Mouse (Mus musculus): ENCODE measurements at regions not wholly inside any gene's neighbourhood (a gene's known extent, or its start where the extent isn't known, plus 50 kb on each side); places are given as distances from the start of the nearest gene placed in this dataset.
A peak's percentile ranks its signal among the peaks of the same experiment; 100 is the strongest.

GRCm38 (mm10) chr14:58637405-58638336 lies 505.0 kb downstream of the 1700129C05Rik start:
- WGBS = 62% methylated on average over 13 of the region's 13 CpGs
- H3K27me3 ChIP-seq (ENCODE audit: control insufficient read depth, insufficient read depth, low read length) = no peaks in the 10 kb centered on the region
- no peak for TF ChIP-seq CTCF (IDR thresholded peaks at IDR 0.05; ENCODE audit: borderline replicate concordance, insufficient read depth, low read depth, low read length)
- TF ChIP-seq POLR2A (IDR thresholded peaks at IDR 0.05; ENCODE audit: borderline replicate concordance, insufficient read depth, low read length) = no peak
- no peaks in the 10 kb centered on the region for H3K4me1 ChIP-seq (ENCODE audit: control insufficient read depth, insufficient read depth, low read length)
- no peak overlapping the region for H3K27ac ChIP-seq (ENCODE audit: insufficient read depth, low read length)
- no peak for DNase-seq
- H3K4me3 ChIP-seq (replicated peaks; ENCODE audit: insufficient read depth, low read depth, low read length) = no peak overlapping the region

- H3K4me1 ChIP-seq (ENCODE audit: control insufficient read depth, insufficient read depth, low read length) = no peaks in the 10 kb centered on the region
- H3K27ac ChIP-seq (ENCODE audit: insufficient read depth, low read length) = no peak overlapping the region
- WGBS = 28% methylated on average over 9 of the region's 9 CpGs
- TF ChIP-seq POLR2A (IDR thresholded peaks at IDR 0.05; ENCODE audit: borderline replicate concordance, insufficient read depth, low read length) = no peak
- no peak for TF ChIP-seq CTCF (IDR thresholded peaks at IDR 0.05; ENCODE audit: borderline replicate concordance, insufficient read depth, low read depth, low read length)
- no peak overlapping the region for H3K4me3 ChIP-seq (replicated peaks; ENCODE audit: insufficient read depth, low read depth, low read length)
- H3K27me3 ChIP-seq (ENCODE audit: control insufficient read depth, insufficient read depth, low read length) = no peaks in the 10 kb centered on the region
- DNase-seq = no peak
Observed at GRCm38 (mm10) chr14:58631221-58631620, 511.5 kb downstream of the 1700129C05Rik start.

GRCm38 (mm10) chr14:58628266-58628665 lies 514.4 kb downstream of the 1700129C05Rik start:
- H3K4me3 ChIP-seq (replicated peaks; ENCODE audit: insufficient read depth, low read depth, low read length) = no peak overlapping the region
- no peaks in the 10 kb centered on the region for H3K4me1 ChIP-seq (ENCODE audit: control insufficient read depth, insufficient read depth, low read length)
- DNase-seq = peak; percentile 46 to 60
- TF ChIP-seq CTCF (IDR thresholded peaks at IDR 0.05; ENCODE audit: borderline replicate concordance, insufficient read depth, low read depth, low read length) = no peak
- WGBS = 50% methylated on average over 2 of the region's 2 CpGs
- H3K27ac ChIP-seq (ENCODE audit: insufficient read depth, low read length) = no peak overlapping the region
- H3K27me3 ChIP-seq (ENCODE audit: control insufficient read depth, insufficient read depth, low read length) = no peaks in the 10 kb centered on the region

- Histone ChIP-seq H3K4me1 (ENCODE audit: control insufficient read depth, insufficient read depth, low read length) (no peaks in the 10 kb centered on the region), H3K27me3 (ENCODE audit: control insufficient read depth, insufficient read depth, low read length) (no peaks in the 10 kb centered on the region), H3K27ac (ENCODE audit: insufficient read depth, low read length) (no peak overlapping the region), H3K4me3 (replicated peaks; ENCODE audit: insufficient read depth, low read depth, low read length) (no peak overlapping the region)
- 88% methylated on average over 5 of the region's 5 CpGs for WGBS
- no peak for TF ChIP-seq POLR2A (IDR thresholded peaks at IDR 0.05; ENCODE audit: borderline replicate concordance, insufficient read depth, low read length)
- no peak for DNase-seq
Observed at GRCm38 (mm10) chr14:58626506-58627256, 516.0 kb downstream of the 1700129C05Rik start.

GRCm38 (mm10) chr14:58620186-58620585 lies 522.5 kb downstream of the 1700129C05Rik start:
- H3K4me3 ChIP-seq (replicated peaks; ENCODE audit: insufficient read depth, low read depth, low read length) = no peak overlapping the region
- no peak for DNase-seq
- TF ChIP-seq POLR2A (IDR thresholded peaks at IDR 0.05; ENCODE audit: borderline replicate concordance, insufficient read depth, low read length) (no peak), CTCF (IDR thresholded peaks at IDR 0.05; ENCODE audit: borderline replicate concordance, insufficient read depth, low read depth, low read length) (no peak)
- H3K27me3 ChIP-seq (ENCODE audit: control insufficient read depth, insufficient read depth, low read length) = no peaks in the 10 kb centered on the region
- H3K4me1 ChIP-seq (ENCODE audit: control insufficient read depth, insufficient read depth, low read length) = no peaks in the 10 kb centered on the region
- WGBS = 78% methylated on average over 2 of the region's 2 CpGs
- H3K27ac ChIP-seq (ENCODE audit: insufficient read depth, low read length) = no peak overlapping the region

- peak in 1 of 2 experiments; percentile 5 for DNase-seq
- Histone ChIP-seq H3K4me3 (replicated peaks; ENCODE audit: insufficient read depth, low read depth, low read length) (no peak overlapping the region), H3K4me1 (ENCODE audit: control insufficient read depth, insufficient read depth, low read length) (no peaks in the 10 kb centered on the region), H3K27me3 (ENCODE audit: control insufficient read depth, insufficient read depth, low read length) (no peaks in the 10 kb centered on the region), H3K27ac (ENCODE audit: insufficient read depth, low read length) (no peak overlapping the region)
- 24% methylated on average over 10 of the region's 10 CpGs for WGBS
- no peak for TF ChIP-seq POLR2A (IDR thresholded peaks at IDR 0.05; ENCODE audit: borderline replicate concordance, insufficient read depth, low read length)
- TF ChIP-seq CTCF (IDR thresholded peaks at IDR 0.05; ENCODE audit: borderline replicate concordance, insufficient read depth, low read depth, low read length) = no peak
Observed at GRCm38 (mm10) chr14:58617656-58618055, 525.0 kb downstream of the 1700129C05Rik start.

- WGBS = 56% methylated on average over 4 of the region's 4 CpGs
- Histone ChIP-seq H3K27me3 (ENCODE audit: control insufficient read depth, insufficient read depth, low read length) (no peaks in the 10 kb centered on the region), H3K4me3 (replicated peaks; ENCODE audit: insufficient read depth, low read depth, low read length) (no peak overlapping the region), H3K27ac (ENCODE audit: insufficient read depth, low read length) (no peak overlapping the region), H3K4me1 (ENCODE audit: control insufficient read depth, insufficient read depth, low read length) (no peaks in the 10 kb centered on the region)
- no peak for TF ChIP-seq CTCF (IDR thresholded peaks at IDR 0.05; ENCODE audit: borderline replicate concordance, insufficient read depth, low read depth, low read length)
- no peak for TF ChIP-seq POLR2A (IDR thresholded peaks at IDR 0.05; ENCODE audit: borderline replicate concordance, insufficient read depth, low read length)
- no peak for DNase-seq
Observed at GRCm38 (mm10) chr14:58608216-58608615, 534.5 kb downstream of the 1700129C05Rik start.

GRCm38 (mm10) chr14:58607734-58608133 lies 535.0 kb downstream of the 1700129C05Rik start:
- Histone ChIP-seq H3K4me1 (ENCODE audit: control insufficient read depth, insufficient read depth, low read length) (no peaks in the 10 kb centered on the region), H3K27me3 (ENCODE audit: control insufficient read depth, insufficient read depth, low read length) (no peaks in the 10 kb centered on the region), H3K4me3 (replicated peaks; ENCODE audit: insufficient read depth, low read depth, low read length) (no peak overlapping the region), H3K27ac (ENCODE audit: insufficient read depth, low read length) (no peak overlapping the region)
- DNase-seq = no peak
- TF ChIP-seq POLR2A (IDR thresholded peaks at IDR 0.05; ENCODE audit: borderline replicate concordance, insufficient read depth, low read length) (no peak), CTCF (IDR thresholded peaks at IDR 0.05; ENCODE audit: borderline replicate concordance, insufficient read depth, low read depth, low read length) (no peak)
- WGBS = 27% methylated on average over 2 of the region's 2 CpGs
